Mouse (Mus musculus) brain, embryonic 14.5 days (tissue): ENCODE measurements around the gene Hmmr.

ENCODE experiments used
- CTCF ChIP-seq: fragments of 200-500 bp; IDR thresholded peaks from 2 replicates; pipeline ENCODE4 v1.5.1; 2012; ENCODE audit warnings: inconsistent platforms, mild to moderate bottlenecking, moderate library complexity, borderline replicate concordance; ENCODE audit not compliant: insufficient read depth, insufficient read length; ENCODE audit errors: extremely low read depth
- POLR2A ChIP-seq: fragments of 200-500 bp; IDR thresholded peaks from 2 replicates; pipeline ENCODE4 v1.6.1; 2012; ENCODE audit warnings: mild to moderate bottlenecking, inconsistent platforms, borderline replicate concordance; ENCODE audit not compliant: poor library complexity, insufficient read depth, insufficient read length, severe bottlenecking; ENCODE audit errors: extremely low read depth

DNA sequence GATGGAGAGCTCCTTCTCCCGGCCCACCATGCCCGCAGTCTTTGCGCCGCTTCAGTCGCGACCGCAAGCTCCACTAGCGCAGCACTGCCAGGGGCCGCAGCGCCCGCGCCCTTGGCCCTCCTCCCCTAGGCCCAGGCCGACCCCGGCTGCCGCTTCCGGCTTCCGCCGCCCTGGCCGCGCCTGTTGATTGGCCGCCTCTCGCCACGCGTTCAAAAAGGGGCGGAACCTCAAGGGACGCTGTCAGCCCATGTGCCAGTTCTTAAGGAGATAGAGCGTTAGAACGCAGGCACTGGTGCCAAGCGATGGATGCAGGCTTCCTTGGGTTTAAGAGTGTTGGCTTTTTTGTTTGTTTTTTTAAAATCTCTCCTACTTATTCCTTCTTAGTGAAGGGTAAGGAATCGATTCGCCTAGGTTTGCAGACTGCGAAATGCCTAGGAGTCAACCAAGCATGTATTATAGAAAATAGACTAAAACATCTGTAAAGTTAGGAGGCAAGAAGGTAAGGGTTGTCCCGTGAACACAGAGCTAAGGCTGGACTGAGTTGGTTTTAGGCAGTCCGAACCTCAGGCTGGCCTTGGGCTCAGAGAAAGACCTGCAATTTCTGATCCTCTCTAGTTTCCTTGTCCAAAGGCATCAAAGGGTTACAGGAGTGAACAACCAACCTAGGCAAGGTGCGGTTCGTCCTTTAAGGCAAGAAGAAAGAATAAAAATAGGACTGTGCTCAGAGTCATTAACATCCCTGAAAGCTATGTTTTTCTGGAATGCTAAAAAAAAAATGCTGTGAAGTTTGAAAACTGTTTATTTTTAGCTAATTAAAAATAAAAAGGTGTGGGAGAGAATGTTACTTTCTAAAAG lies 40.5 kb downstream of the Hmmr start:
- peak; percentile 73 for TF ChIP-seq POLR2A
- TF ChIP-seq CTCF: no peak
